In genomic region chr8:88638908-88639307, GRCm38 (mm10) we compare ENCODE assay signal across 1 mouse cellular context.
TF ChIP-seq lines count a peak whose summit lies in the region.

No protein-coding gene starts in this region.

TF ChIP-seq in CH12.LX, 34 proteins besides CTCF, POLR2A, EP300 and RAD21 (continued from another document):
- TF ChIP-seq SMC3 (IDR thresholded peaks at IDR 0.05; ENCODE audit: low read depth, low read length) (no peak), IRF4 (IDR thresholded peaks at IDR 0.05; ENCODE audit: low read depth, low read length) (0 out of 2 replicates have a peak, but pooled peaks have one; percentile 24), UBTF (IDR thresholded peaks at IDR 0.05; ENCODE audit: low read depth, low read length) (no peak), MYC (IDR thresholded peaks at IDR 0.05; ENCODE audit: low read depth, low read length) (no peak), E2F4 (IDR thresholded peaks at IDR 0.05; ENCODE audit: insufficient replicate concordance, low read depth, low read length) (no peak), TCF12 (IDR thresholded peaks at IDR 0.05; ENCODE audit: low read depth, low read length) (peak; percentile 13; the same call in 1 of the 2 replicates), SIN3A (IDR thresholded peaks at IDR 0.05; ENCODE audit: low read length) (no peak), POLR2AphosphoS2 (IDR thresholded peaks at IDR 0.05; ENCODE audit: low read depth, low read length) (no peak), JUN (IDR thresholded peaks at IDR 0.05; ENCODE audit: insufficient read depth, low read depth, low read length) (no peak), GABPA (IDR thresholded peaks at IDR 0.05; ENCODE audit: insufficient replicate concordance, low read depth, low read length) (no peak), NELFE (IDR thresholded peaks at IDR 0.05; ENCODE audit: low read depth, low read length) (no peak), RCOR1 (conservative IDR thresholded peaks at IDR 0.05; ENCODE audit: low read depth, low read length) (0 out of 2 replicates have a peak, but pooled peaks have one; percentile 43), USF2 (conservative IDR thresholded peaks at IDR 0.05; ENCODE audit: low read depth, low read length) (no peak), MAFK (IDR thresholded peaks at IDR 0.05; ENCODE audit: insufficient replicate concordance, low read length) (no peak), ZNF384 (IDR thresholded peaks at IDR 0.05; ENCODE audit: low read depth, low read length) (no peak), KAT2A (IDR thresholded peaks at IDR 0.05; ENCODE audit: insufficient replicate concordance, low read length) (no peak), NRF1 (IDR thresholded peaks at IDR 0.05; ENCODE audit: low read depth, low read length) (0 out of 2 replicates have a peak, but pooled peaks have one; percentile 28), MXI1 (IDR thresholded peaks at IDR 0.05; ENCODE audit: low read depth, low read length) (no peak)
TF ChIP-seq in CH12.LX: peak in this region for 5.
